Mouse (Mus musculus) gastrocnemius, postnatal 36 days (tissue): ENCODE data around the gene Ptgdr2. TPM values are rescaled to one million over a fixed set of nuclear protein-coding genes. Genes with fewer than 3 reads are reported as not detected.

Source experiments
- DNase-seq, 2 experiments: peaks; one replicate each; pipeline ENCODE4 v3.0.0; 2022
- intact Hi-C: fragments of 180-260 bp; cut with DNase I; formaldehyde crosslinking; loops from one replicate; pipeline ENCODE4 v1.15.1; 2025
- total RNA-seq, 2 experiments: library from RNA; stranded (reverse); gene quantifications; 2 replicates each; pipeline ENCODE4 v1.2.3; 2021

Gene Ptgdr2
- total RNA-seq, 2 experiments from 2014 or later: not detected

- intact Hi-C loops: no loop called here
- DNase-seq: no peak
Observed at GRCm38 (mm10) chr19:10970457-10970856, 33.5 kb downstream of the Ptgdr2 start.

GRCm38 (mm10) chr19:10972660-10973059 lies 35.7 kb downstream of the Ptgdr2 start:
- no peak for DNase-seq
- intact Hi-C loops: no loop called here

GRCm38 (mm10) chr19:10973187-10973586 lies 36.2 kb downstream of the Ptgdr2 start:
- no peak for DNase-seq
- intact Hi-C loops: no loop called here

- DNase-seq: no peak
- intact Hi-C loops: no loop called here
Observed at GRCm38 (mm10) chr19:10974238-10974865, 37.4 kb downstream of the Ptgdr2 start, which contains the start of gene Ms4a10. TSS of gene Ms4a10 (minus strand) at chr19:10974670.

GRCm38 (mm10) chr19:10975187-10975586 lies 38.2 kb downstream of the Ptgdr2 start:
- no peak for DNase-seq

GRCm38 (mm10) chr19:10976318-10976717 lies 39.4 kb downstream of the Ptgdr2 start:
- intact Hi-C loops: no loop called here
- no peak for DNase-seq

More at GRCm38 (mm10) chr19:10975187-10975586, 38.2 kb downstream of the Ptgdr2 start:
- intact Hi-C loops: no loop called here

GRCm38 (mm10) chr19:10979184-10980168 lies 42.5 kb downstream of the Ptgdr2 start:
- DNase-seq: peak; percentile 71 to 72
- intact Hi-C loops: loop anchor here (1.0 kb wide), 1 partner anchor 313 kb away; no protein-coding TSS in a partner anchor

GRCm38 (mm10) chr19:10980210-10980609 lies 43.2 kb downstream of the Ptgdr2 start:
- intact Hi-C loops: no loop called here
- DNase-seq: no peak

- intact Hi-C loops: no loop called here
- DNase-seq: peak in 1 of 2 experiments; percentile 20
Observed at GRCm38 (mm10) chr19:10983146-10983545, 46.2 kb downstream of the Ptgdr2 start.

- intact Hi-C loops: no loop called here
Observed at GRCm38 (mm10) chr19:10984551-10984950, 47.6 kb downstream of the Ptgdr2 start.

GRCm38 (mm10) chr19:10985889-10986288 lies 48.9 kb downstream of the Ptgdr2 start:
- no peak for DNase-seq
- intact Hi-C loops: no loop called here

More at GRCm38 (mm10) chr19:10984551-10984950, 47.6 kb downstream of the Ptgdr2 start:
- DNase-seq: no peak

GRCm38 (mm10) chr19:10988563-10988962 lies 51.6 kb downstream of the Ptgdr2 start:
- intact Hi-C loops: no loop called here
- no peak for DNase-seq

GRCm38 (mm10) chr19:10990751-10991150 lies 53.8 kb downstream of the Ptgdr2 start:
- intact Hi-C loops: no loop called here
- DNase-seq: no peak

GRCm38 (mm10) chr19:10991911-10992310 lies 55.0 kb downstream of the Ptgdr2 start:
- DNase-seq: no peak
- intact Hi-C loops: no loop called here

Other genes starting within 250 kb of the Ptgdr2 start
- 10 to 100 TPM; 16.1 to 21.6 TPM for gene Vps37c, start 248.4 kb upstream of the Ptgdr2 start, total RNA-seq
- gene Cd5, start 198.2 kb upstream of the Ptgdr2 start, total RNA-seq: under 1 TPM in 1 of 2 experiments, not detected in 1; 0.59 TPM
- gene Cd6, start 107.1 kb upstream of the Ptgdr2 start, total RNA-seq: under 1 TPM in 1 of 2 experiments, not detected in 1; 0.87 TPM
- under 1 TPM; 0.42 to 0.43 TPM for gene Slc15a3, start 97.4 kb upstream of the Ptgdr2 start, total RNA-seq
- gene Tmem132a, start 67.2 kb upstream of the Ptgdr2 start, total RNA-seq: 1 to 10 TPM; 5.3 to 6.0 TPM
- gene Tmem109, start 55.2 kb upstream of the Ptgdr2 start, total RNA-seq: 100 to 1,000 TPM; 218 to 234 TPM
- 100 to 1,000 TPM; 140 to 166 TPM for gene Prpf19, start 41.9 kb upstream of the Ptgdr2 start, total RNA-seq
- not detected for gene Zp1, start 16.5 kb upstream of the Ptgdr2 start, total RNA-seq
- 10 to 100 TPM; 14.7 to 15.2 TPM for gene Ccdc86, start 12.1 kb downstream of the Ptgdr2 start, total RNA-seq
- gene Ms4a10, start 37.5 kb downstream of the Ptgdr2 start, total RNA-seq: not detected
- gene Ms4a15, start 56.1 kb downstream of the Ptgdr2 start, total RNA-seq: not detected
- not detected for gene Ms4a18, start 80.9 kb downstream of the Ptgdr2 start, total RNA-seq
- under 1 TPM; 0.48 to 0.54 TPM for gene Ms4a8a, start 143.9 kb downstream of the Ptgdr2 start, total RNA-seq
- gene 1700017D01Rik, start 193.7 kb downstream of the Ptgdr2 start, total RNA-seq: not detected
- gene 1700025F22Rik, start 228.2 kb downstream of the Ptgdr2 start, total RNA-seq: not detected